Mouse (Mus musculus) hindbrain, embryonic 15.5 days (tissue): ENCODE data around the gene Ebf3. TPM values are rescaled to one million over a fixed set of nuclear protein-coding genes. Genes with fewer than 3 reads are reported as not detected.

Source experiments
- ATAC-seq: fragments of 200-750 bp; cut with Nextera tagmentation; 2 replicates; pipeline ENCODE4 v1.8.0; 2017; ENCODE audit warnings: low read depth, moderate number of reproducible peaks, moderate TSS enrichment; ENCODE audit not compliant: low FRiP score
- H3K27ac ChIP-seq: fragments of 300-500 bp; sonication (generic); replicated peaks from 2 replicates; pipeline ENCODE4 v1.5.1; 2015; ENCODE audit warnings: mild to moderate bottlenecking, inconsistent platforms
- H3K27me3 ChIP-seq: fragments of 300-500 bp; sonication (generic); 2 replicates; pipeline ENCODE4 v1.6.1; 2015; ENCODE audit warnings: control low read depth, inconsistent platforms
- H3K36me3 ChIP-seq: fragments of 300-500 bp; sonication (generic); 2 replicates; pipeline ENCODE4 v1.6.1; 2015; ENCODE audit warnings: control low read depth, inconsistent platforms
- H3K4me1 ChIP-seq: fragments of 300-500 bp; sonication (generic); replicated peaks from 2 replicates; pipeline ENCODE4 v1.6.1; 2015; ENCODE audit warnings: control low read depth, inconsistent platforms
- H3K4me2 ChIP-seq: fragments of 300-500 bp; sonication (generic); 2 replicates; pipeline ENCODE4 v1.6.1; 2015; ENCODE audit warnings: moderate library complexity, mild to moderate bottlenecking, inconsistent platforms
- H3K4me3 ChIP-seq: fragments of 300-500 bp; sonication (generic); 2 replicates; pipeline ENCODE4 v1.5.1; 2015; ENCODE audit warnings: mild to moderate bottlenecking, inconsistent platforms
- H3K9ac ChIP-seq: fragments of 300-500 bp; sonication (generic); 2 replicates; pipeline ENCODE4 v1.6.1; 2015; ENCODE audit warnings: inconsistent platforms
- H3K9me3 ChIP-seq: fragments of 300-500 bp; sonication (generic); 2 replicates; pipeline ENCODE4 v1.6.1; 2016; ENCODE audit warnings: control low read depth, inconsistent platforms
- WGBS: fragments of 180-500 bp; shearing (Covaris S2); methylation state at CpG from one replicate; pipeline ENCODE4 v1.1.7; 2015; 5-methylcytosine and 5-hydroxymethylcytosine counted together
- polyA plus RNA-seq: library from polyadenylated mRNA; unstranded; fragments of >200 nt; fragmentation: Nextera tagmentation; extraction: Ambion mirVana; gene quantifications from 2 replicates; pipeline ENCODE4 v1.2.1, GENCODE M21; 2015

Gene Ebf3
- polyA plus RNA-seq, 1 experiment from 2014 or later, result 18.5 TPM

DNA sequence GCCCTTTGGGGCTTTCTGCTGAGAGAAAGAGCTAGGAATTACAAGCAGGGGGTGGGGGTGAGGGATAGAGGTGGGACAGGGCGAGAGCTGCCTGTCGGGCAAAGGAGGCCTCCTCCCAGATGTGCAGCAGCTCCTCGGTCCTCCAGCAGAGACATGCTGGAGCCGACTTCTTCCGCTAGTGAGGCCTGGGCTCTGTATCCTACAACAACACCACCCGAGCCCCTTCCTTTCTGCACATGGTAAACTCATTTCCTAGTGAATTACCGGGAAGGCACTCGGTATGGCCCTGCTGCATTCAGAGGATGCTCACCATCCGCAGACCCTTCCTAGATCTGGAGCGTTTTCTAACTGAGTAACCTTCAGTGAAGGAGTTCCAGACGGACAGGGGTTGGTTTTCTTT, 14.1 kb downstream of the Ebf3 start:
- whole genome bisulfite sequencing, result 43% methylated on average over 11 of the region's 11 CpGs
- H3K4me3 ChIP-seq, result peak overlapping the region; percentile 17; the same call in 1 of the 2 replicates

GRCm38 (mm10) chr7:137297594-137298381, 16.5 kb downstream of the Ebf3 start:
- Histone ChIP-seq H3K36me3 (no peaks in the 10 kb centered on the region), H3K27me3 (no peaks in the 10 kb centered on the region), H3K4me3 (no peak overlapping the region), H3K4me2 (peak overlapping the region; percentile 47), H3K4me1 (peaks cover 82% of the 10 kb centered on the region), H3K9me3 (no peaks in the 10 kb centered on the region), H3K27ac (peak overlapping the region; percentile 86), H3K9ac (peak overlapping the region; percentile 26)
- no peak for ATAC-seq
- WGBS, result 60% methylated on average over 24 of the region's 24 CpGs

More for the DNA sequence above, 14.1 kb downstream of the Ebf3 start:
- peak overlapping the region; percentile 56 for H3K4me2 ChIP-seq
- H3K27ac ChIP-seq, result peak overlapping the region; percentile 86
- H3K36me3 ChIP-seq, result no peaks in the 10 kb centered on the region
- peak overlapping the region; percentile 34; the same call in 1 of the 2 replicates for H3K9ac ChIP-seq
- peaks cover 74% of the 10 kb centered on the region for H3K4me1 ChIP-seq
- ATAC-seq, result no peak
- no peaks in the 10 kb centered on the region for H3K9me3 ChIP-seq
- H3K27me3 ChIP-seq, result no peaks in the 10 kb centered on the region

DNA sequence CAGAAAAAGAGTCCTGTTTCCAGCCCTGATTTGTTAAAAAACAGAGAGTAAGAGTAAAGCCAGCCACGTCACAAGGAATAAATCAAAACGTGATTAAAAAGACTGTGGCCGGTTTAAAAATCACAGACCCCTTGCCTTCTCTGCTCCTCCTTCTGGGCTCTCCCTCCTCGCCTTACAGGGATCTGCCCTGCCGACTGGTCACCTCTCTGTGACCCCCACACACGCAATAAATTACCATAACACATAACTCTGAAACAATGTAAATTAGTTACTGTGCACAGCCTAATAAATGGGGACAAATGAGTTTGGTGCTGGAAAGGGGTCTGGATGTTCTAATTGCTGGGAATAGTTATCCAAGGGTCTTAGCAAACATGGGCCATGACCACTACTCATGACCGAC, 17.1 kb downstream of the Ebf3 start:
- no peak for ATAC-seq
- peak overlapping the region; percentile 86 for H3K27ac ChIP-seq
- H3K4me2 ChIP-seq, result peak overlapping the region; percentile 47
- peak overlapping the region; percentile 26; the same call in 1 of the 2 replicates for H3K9ac ChIP-seq
- no peak overlapping the region; the same call in 1 of the 2 replicates for H3K4me3 ChIP-seq
- 36% methylated on average over 7 of the region's 7 CpGs for WGBS
- H3K9me3 ChIP-seq, result no peaks in the 10 kb centered on the region
- H3K27me3 ChIP-seq, result no peaks in the 10 kb centered on the region
- no peaks in the 10 kb centered on the region for H3K36me3 ChIP-seq
- peaks cover 82% of the 10 kb centered on the region for H3K4me1 ChIP-seq

GRCm38 (mm10) chr7:137295612-137296011, 18.6 kb downstream of the Ebf3 start:
- Histone ChIP-seq H3K27me3 (no peaks in the 10 kb centered on the region), H3K36me3 (no peaks in the 10 kb centered on the region), H3K9ac (no peak overlapping the region), H3K4me3 (no peak overlapping the region), H3K4me1 (peaks cover 80% of the 10 kb centered on the region), H3K4me2 (peak overlapping the region; percentile 47), H3K9me3 (no peaks in the 10 kb centered on the region), H3K27ac (peak overlapping the region; percentile 86)
- WGBS, result 45% methylated on average over 7 of the region's 7 CpGs
- ATAC-seq, result no peak

DNA sequence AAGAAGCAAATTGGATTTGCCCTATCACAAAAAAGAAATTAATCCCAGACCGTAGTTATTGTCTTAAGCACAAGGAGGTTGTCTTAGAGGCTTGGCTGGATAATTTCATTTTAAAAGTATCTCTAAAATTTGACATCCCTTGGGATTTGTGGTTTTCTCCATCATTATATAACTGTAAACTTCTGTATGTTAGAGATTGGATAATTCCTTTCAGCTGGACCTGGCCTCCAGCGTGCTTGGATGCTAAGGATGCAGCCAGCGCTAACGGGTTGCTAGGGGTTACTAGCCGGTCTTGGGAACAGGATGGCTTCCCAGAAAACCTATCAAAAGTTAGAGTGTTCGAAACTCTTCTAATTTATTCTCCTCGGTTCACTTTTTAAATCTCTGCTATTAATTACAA, 19.8 kb downstream of the Ebf3 start:
- H3K4me1 ChIP-seq, result peaks cover 71% of the 10 kb centered on the region
- H3K9me3 ChIP-seq, result no peaks in the 10 kb centered on the region
- H3K9ac ChIP-seq, result peak overlapping the region; percentile 5; the same call in 1 of the 2 replicates
- H3K27ac ChIP-seq, result peak overlapping the region; percentile 43
- H3K4me2 ChIP-seq, result no peak overlapping the region
- H3K4me3 ChIP-seq, result no peak overlapping the region
- H3K27me3 ChIP-seq, result no peaks in the 10 kb centered on the region
- WGBS, result 55% methylated on average over 7 of the region's 7 CpGs
- ATAC-seq, result no peak
- H3K36me3 ChIP-seq, result no peaks in the 10 kb centered on the region

DNA sequence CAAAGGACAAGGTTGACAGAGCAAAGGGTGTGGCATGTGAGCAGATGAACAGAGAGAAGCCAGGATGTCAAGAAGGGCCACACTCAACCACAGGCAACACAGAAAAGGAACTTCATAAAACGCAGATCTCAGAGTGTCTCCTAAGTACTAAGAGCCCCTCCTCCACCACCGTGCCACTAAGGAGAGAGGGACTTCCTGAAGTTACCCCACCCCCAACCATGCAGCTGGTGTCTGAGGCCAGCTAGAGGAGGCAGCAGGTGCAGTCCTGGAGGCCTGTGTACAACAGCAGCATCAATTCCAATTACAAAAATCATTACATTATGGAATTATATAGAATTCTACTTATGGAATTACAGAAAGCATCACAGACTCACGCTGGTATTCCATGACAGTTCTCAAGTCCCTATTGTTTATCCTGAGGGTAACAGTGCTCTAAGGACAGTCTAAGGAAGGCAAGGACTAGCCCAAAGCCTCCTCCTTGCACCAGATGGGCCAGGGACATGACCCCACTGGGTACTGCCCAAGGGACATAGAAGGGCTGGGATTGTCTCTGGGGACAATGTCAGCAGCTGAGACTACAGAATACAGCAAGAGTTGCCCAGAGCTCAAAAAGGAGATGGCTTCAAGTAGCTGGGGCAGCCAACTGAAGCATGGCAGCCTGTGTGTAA, 24.8 kb downstream of the Ebf3 start:
- Histone ChIP-seq H3K36me3 (no peaks in the 10 kb centered on the region), H3K4me3 (no peak overlapping the region), H3K9ac (no peak overlapping the region), H3K4me2 (no peak overlapping the region), H3K27ac (no peak overlapping the region), H3K9me3 (no peaks in the 10 kb centered on the region), H3K4me1 (peaks cover 53% of the 10 kb centered on the region), H3K27me3 (no peaks in the 10 kb centered on the region)
- no peak for ATAC-seq
- 41% methylated on average over 3 of the region's 3 CpGs for WGBS

DNA sequence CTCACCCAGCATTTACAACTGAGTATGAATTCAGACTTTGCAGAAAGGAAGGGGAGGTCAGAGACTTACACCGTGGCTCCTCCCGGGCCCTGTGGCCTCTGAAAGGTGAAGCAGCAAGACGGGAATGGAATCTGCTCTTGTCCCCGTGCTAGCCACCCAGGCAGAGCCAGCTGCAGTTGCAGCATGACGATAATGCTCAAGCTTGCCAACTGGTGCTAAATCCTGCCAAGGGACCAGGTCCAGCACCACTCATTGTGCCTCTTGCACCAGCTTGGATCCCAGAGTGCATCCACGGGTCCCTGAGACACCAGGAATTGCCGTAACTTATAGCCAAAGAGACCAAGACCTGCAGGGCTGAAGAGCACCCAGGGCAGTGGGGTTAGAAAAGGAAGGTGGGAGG, 36.1 kb downstream of the Ebf3 start:
- WGBS, result 62% methylated on average over 7 of the region's 7 CpGs
- Histone ChIP-seq H3K36me3 (no peaks in the 10 kb centered on the region), H3K4me2 (no peak overlapping the region), H3K27ac (0 out of 2 replicates have a peak overlapping the region, but pooled peaks have one; percentile 19), H3K9ac (no peak overlapping the region), H3K27me3 (no peaks in the 10 kb centered on the region), H3K4me1 (peaks cover 21% of the 10 kb centered on the region), H3K9me3 (no peaks in the 10 kb centered on the region), H3K4me3 (no peak overlapping the region)
- ATAC-seq, result no peak

DNA sequence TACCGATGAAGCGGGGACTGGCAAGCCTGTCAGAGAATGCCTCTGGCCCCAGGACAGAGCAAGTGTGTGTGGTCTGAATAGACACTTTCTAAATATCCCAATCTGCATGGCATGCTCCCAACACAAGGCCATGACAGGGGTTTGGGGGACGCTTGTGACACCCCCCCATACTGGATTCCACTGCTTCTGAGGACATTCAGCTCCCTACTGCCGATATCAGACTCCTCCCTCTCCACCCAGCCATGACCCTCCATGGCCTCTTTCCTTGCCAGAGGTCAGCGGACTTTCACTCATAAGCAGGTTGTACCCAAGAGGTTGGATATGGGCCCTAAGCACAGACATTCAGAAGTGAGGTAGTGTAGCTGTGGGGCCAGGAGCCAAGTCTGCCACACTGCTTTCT, 36.5 kb downstream of the Ebf3 start:
- Histone ChIP-seq H3K36me3 (no peaks in the 10 kb centered on the region), H3K4me1 (peaks cover 23% of the 10 kb centered on the region), H3K9ac (no peak overlapping the region), H3K27me3 (no peaks in the 10 kb centered on the region), H3K4me3 (no peak overlapping the region), H3K27ac (0 out of 2 replicates have a peak overlapping the region, but pooled peaks have one; percentile 19), H3K4me2 (no peak overlapping the region), H3K9me3 (no peaks in the 10 kb centered on the region)
- 72% methylated on average over 5 of the region's 5 CpGs for WGBS
- no peak for ATAC-seq

- 56% methylated on average over 10 of the region's 10 CpGs for WGBS
- Histone ChIP-seq H3K27ac (no peak overlapping the region), H3K9me3 (no peaks in the 10 kb centered on the region), H3K4me2 (no peak overlapping the region), H3K27me3 (no peaks in the 10 kb centered on the region), H3K36me3 (no peaks in the 10 kb centered on the region), H3K9ac (no peak overlapping the region), H3K4me1 (peaks cover 56% of the 10 kb centered on the region), H3K4me3 (no peak overlapping the region)
- no peak for ATAC-seq
These were observed 42.0 kb downstream of the Ebf3 start for GRCm38 (mm10) chr7:137272252-137272651.

- Histone ChIP-seq H3K9me3 (no peaks in the 10 kb centered on the region), H3K9ac (no peak overlapping the region), H3K4me1 (peaks cover 78% of the 10 kb centered on the region), H3K4me2 (no peak overlapping the region; the same call in 1 of the 2 replicates), H3K27ac (peak overlapping the region; percentile 25; the same call in 1 of the 2 replicates), H3K36me3 (no peaks in the 10 kb centered on the region), H3K27me3 (no peaks in the 10 kb centered on the region), H3K4me3 (no peak overlapping the region)
- 64% methylated on average over 8 of the region's 8 CpGs for WGBS
- no peak for ATAC-seq
These were observed 45.6 kb downstream of the Ebf3 start for GRCm38 (mm10) chr7:137268452-137269155.

DNA sequence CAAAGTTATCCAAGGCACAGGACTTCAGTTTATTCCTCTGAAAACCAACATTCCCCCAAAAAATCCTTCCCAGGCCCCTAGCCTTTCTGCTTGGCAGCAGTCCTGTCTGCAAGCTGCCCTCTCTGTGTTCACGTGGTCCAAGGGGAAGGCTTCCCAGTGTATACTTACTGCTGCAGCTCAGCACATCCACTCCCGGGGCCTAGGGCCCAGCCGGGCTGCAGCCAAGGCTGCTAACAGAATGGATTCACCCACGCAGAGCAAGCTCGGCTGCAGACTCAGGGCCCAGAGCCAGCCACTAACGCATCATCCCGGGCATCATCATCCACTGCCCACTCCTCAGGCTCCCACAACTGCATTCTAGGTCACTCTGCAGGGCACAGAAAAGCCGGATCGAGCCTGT, 46.8 kb downstream of the Ebf3 start:
- no peaks in the 10 kb centered on the region for H3K9me3 ChIP-seq
- peak; percentile 55; the same call in 1 of the 2 replicates for ATAC-seq
- H3K4me1 ChIP-seq, result peaks cover 80% of the 10 kb centered on the region
- no peak overlapping the region for H3K9ac ChIP-seq
- no peak overlapping the region for H3K4me3 ChIP-seq
- peak overlapping the region; percentile 25 for H3K27ac ChIP-seq
- no peaks in the 10 kb centered on the region for H3K27me3 ChIP-seq
- no peaks in the 10 kb centered on the region for H3K36me3 ChIP-seq
- H3K4me2 ChIP-seq, result peak overlapping the region; percentile 52
- 35% methylated on average over 9 of the region's 9 CpGs for WGBS

DNA sequence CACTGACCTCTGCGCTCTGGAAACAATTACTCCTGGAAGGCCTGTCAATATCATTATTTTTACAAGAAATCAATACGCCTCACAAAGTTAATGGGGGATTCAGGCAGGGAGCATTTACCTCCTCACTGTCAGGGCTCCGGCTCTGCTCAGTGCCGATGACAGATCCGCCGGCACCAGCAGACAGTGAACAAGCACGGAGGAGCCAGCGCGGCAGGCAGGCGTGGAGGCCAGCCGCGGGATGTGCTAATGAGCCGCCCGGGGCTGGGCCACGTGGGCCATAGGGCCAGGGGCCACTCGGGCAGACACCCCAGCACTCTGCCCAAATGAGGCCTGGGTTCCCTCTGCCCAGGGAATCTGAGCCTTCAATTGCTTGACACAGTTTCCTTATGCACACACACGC, 47.7 kb downstream of the Ebf3 start:
- no peaks in the 10 kb centered on the region for H3K27me3 ChIP-seq
- peak overlapping the region; percentile 20 for H3K4me3 ChIP-seq
- peak overlapping the region; percentile 52 for H3K4me2 ChIP-seq
- no peaks in the 10 kb centered on the region for H3K36me3 ChIP-seq
- peak overlapping the region; percentile 25 for H3K27ac ChIP-seq
- no peaks in the 10 kb centered on the region for H3K9me3 ChIP-seq
- 10% methylated on average over 17 of the region's 17 CpGs for WGBS
- peak overlapping the region; percentile 30 for H3K9ac ChIP-seq
- no peak for ATAC-seq
- H3K4me1 ChIP-seq, result peaks cover 80% of the 10 kb centered on the region
